Mouse (Mus musculus) hindbrain, embryonic 15.5 days (tissue): ENCODE measurements around the gene Arid1a. TPM values are rescaled to one million over a fixed set of nuclear protein-coding genes. Genes with fewer than 3 reads are reported as not detected.

Experiments used
- ATAC-seq: fragments of 200-750 bp; cut with Nextera tagmentation; 2 replicates; pipeline ENCODE4 v1.8.0; 2017; ENCODE audit warnings: low read depth, moderate number of reproducible peaks, moderate TSS enrichment; ENCODE audit not compliant: low FRiP score
- H3K27ac ChIP-seq: fragments of 300-500 bp; sonication (generic); replicated peaks from 2 replicates; pipeline ENCODE4 v1.5.1; 2015; ENCODE audit warnings: mild to moderate bottlenecking, inconsistent platforms
- H3K27me3 ChIP-seq: fragments of 300-500 bp; sonication (generic); 2 replicates; pipeline ENCODE4 v1.6.1; 2015; ENCODE audit warnings: control low read depth, inconsistent platforms
- H3K36me3 ChIP-seq: fragments of 300-500 bp; sonication (generic); 2 replicates; pipeline ENCODE4 v1.6.1; 2015; ENCODE audit warnings: control low read depth, inconsistent platforms
- H3K4me1 ChIP-seq: fragments of 300-500 bp; sonication (generic); replicated peaks from 2 replicates; pipeline ENCODE4 v1.6.1; 2015; ENCODE audit warnings: control low read depth, inconsistent platforms
- H3K4me2 ChIP-seq: fragments of 300-500 bp; sonication (generic); 2 replicates; pipeline ENCODE4 v1.6.1; 2015; ENCODE audit warnings: moderate library complexity, mild to moderate bottlenecking, inconsistent platforms
- H3K4me3 ChIP-seq: fragments of 300-500 bp; sonication (generic); 2 replicates; pipeline ENCODE4 v1.5.1; 2015; ENCODE audit warnings: mild to moderate bottlenecking, inconsistent platforms
- H3K9ac ChIP-seq: fragments of 300-500 bp; sonication (generic); 2 replicates; pipeline ENCODE4 v1.6.1; 2015; ENCODE audit warnings: inconsistent platforms
- H3K9me3 ChIP-seq: fragments of 300-500 bp; sonication (generic); 2 replicates; pipeline ENCODE4 v1.6.1; 2016; ENCODE audit warnings: control low read depth, inconsistent platforms
- WGBS: fragments of 180-500 bp; shearing (Covaris S2); methylation state at CpG from one replicate; pipeline ENCODE4 v1.1.7; 2015; 5-methylcytosine and 5-hydroxymethylcytosine counted together
- polyA plus RNA-seq: library from polyadenylated mRNA; unstranded; fragments of >200 nt; fragmentation: Nextera tagmentation; extraction: Ambion mirVana; gene quantifications from 2 replicates; pipeline ENCODE4 v1.2.1, GENCODE M21; 2015

Gene Arid1a
- polyA plus RNA-seq, 1 experiment from 2014 or later = 30.0 TPM

GRCm38 (mm10) chr4:133728256-133728655 is 28.3 kb downstream of the Arid1a start:
- Histone ChIP-seq H3K4me3 (no peak overlapping the region), H3K36me3 (no peaks in the 10 kb centered on the region), H3K4me1 (peaks cover 80% of the 10 kb centered on the region), H3K27ac (peak overlapping the region; percentile 82), H3K9me3 (no peaks in the 10 kb centered on the region), H3K27me3 (no peaks in the 10 kb centered on the region), H3K4me2 (0 out of 2 replicates have a peak overlapping the region, but pooled peaks have one; percentile 47), H3K9ac (no peak overlapping the region)
- no peak for ATAC-seq
- WGBS = 36% methylated on average over 9 of the region's 9 CpGs

- H3K4me3 ChIP-seq = no peak overlapping the region
- H3K27me3 ChIP-seq = no peaks in the 10 kb centered on the region
- peaks cover 19% of the 10 kb centered on the region for H3K36me3 ChIP-seq
- no peak overlapping the region for H3K27ac ChIP-seq
- ATAC-seq = no peak
- 53% methylated on average over 2 of the region's 2 CpGs for WGBS
- H3K4me2 ChIP-seq = no peak overlapping the region
- H3K9ac ChIP-seq = no peak overlapping the region
- H3K9me3 ChIP-seq = no peaks in the 10 kb centered on the region
- peaks cover 56% of the 10 kb centered on the region for H3K4me1 ChIP-seq
Measured at GRCm38 (mm10) chr4:133725706-133726105, 30.9 kb downstream of the Arid1a start.

- 95% methylated on average over 3 of the region's 3 CpGs for WGBS
- no peak overlapping the region for H3K4me3 ChIP-seq
- H3K9me3 ChIP-seq = no peaks in the 10 kb centered on the region
- peaks cover 60% of the 10 kb centered on the region for H3K36me3 ChIP-seq
- no peak overlapping the region for H3K4me2 ChIP-seq
- H3K4me1 ChIP-seq = peaks cover 5% of the 10 kb centered on the region; the same call in 1 of the 2 replicates
- no peak overlapping the region for H3K9ac ChIP-seq
- H3K27ac ChIP-seq = no peak overlapping the region
- H3K27me3 ChIP-seq = no peaks in the 10 kb centered on the region
- no peak for ATAC-seq
Measured at GRCm38 (mm10) chr4:133719791-133720190, 36.8 kb downstream of the Arid1a start.

- H3K27me3 ChIP-seq = no peaks in the 10 kb centered on the region
- H3K9ac ChIP-seq = no peak overlapping the region
- no peak overlapping the region for H3K27ac ChIP-seq
- H3K4me1 ChIP-seq = peaks cover 12% of the 10 kb centered on the region
- H3K4me3 ChIP-seq = no peak overlapping the region
- H3K36me3 ChIP-seq = peaks cover 29% of the 10 kb centered on the region; the same call in 1 of the 2 replicates
- H3K4me2 ChIP-seq = no peak overlapping the region
- H3K9me3 ChIP-seq = no peaks in the 10 kb centered on the region
- WGBS = 90% methylated on average over 5 of the region's 5 CpGs
- no peak for ATAC-seq
Measured at GRCm38 (mm10) chr4:133712755-133713154, 43.8 kb downstream of the Arid1a start.

- 78% methylated on average over 6 of the region's 6 CpGs for WGBS
- Histone ChIP-seq H3K4me3 (no peak overlapping the region), H3K27ac (no peak overlapping the region), H3K4me1 (peaks cover 20% of the 10 kb centered on the region), H3K9me3 (no peaks in the 10 kb centered on the region), H3K9ac (no peak overlapping the region), H3K27me3 (no peaks in the 10 kb centered on the region), H3K4me2 (no peak overlapping the region), H3K36me3 (peaks cover 20% of the 10 kb centered on the region; the same call in 1 of the 2 replicates)
- no peak for ATAC-seq
Measured at GRCm38 (mm10) chr4:133711307-133712076, 45.1 kb downstream of the Arid1a start.

GRCm38 (mm10) chr4:133709395-133709794 is 47.2 kb downstream of the Arid1a start:
- Histone ChIP-seq H3K4me2 (no peak overlapping the region), H3K27me3 (no peaks in the 10 kb centered on the region), H3K9me3 (no peaks in the 10 kb centered on the region), H3K9ac (no peak overlapping the region), H3K36me3 (peaks cover 20% of the 10 kb centered on the region; the same call in 1 of the 2 replicates), H3K4me1 (peaks cover 24% of the 10 kb centered on the region), H3K27ac (no peak overlapping the region), H3K4me3 (no peak overlapping the region)
- no peak for ATAC-seq
- WGBS = 38% methylated on average over 2 of the region's 2 CpGs

- H3K4me2 ChIP-seq = no peak overlapping the region
- H3K27me3 ChIP-seq = no peaks in the 10 kb centered on the region
- WGBS = 28% methylated on average over 1 of the region's 1 CpGs
- H3K9me3 ChIP-seq = no peaks in the 10 kb centered on the region
- H3K9ac ChIP-seq = no peak overlapping the region
- peaks cover 24% of the 10 kb centered on the region for H3K4me1 ChIP-seq
- H3K4me3 ChIP-seq = no peak overlapping the region
- no peak for ATAC-seq
- H3K27ac ChIP-seq = 0 out of 2 replicates have a peak overlapping the region, but pooled peaks have one; percentile 43
- H3K36me3 ChIP-seq = peaks cover 11% of the 10 kb centered on the region; the same call in 1 of the 2 replicates
Measured at GRCm38 (mm10) chr4:133707464-133707863, 49.1 kb downstream of the Arid1a start.

- Histone ChIP-seq H3K27me3 (no peaks in the 10 kb centered on the region), H3K9ac (no peak overlapping the region), H3K4me2 (no peak overlapping the region), H3K4me1 (peaks cover 24% of the 10 kb centered on the region), H3K36me3 (peaks cover 11% of the 10 kb centered on the region; the same call in 1 of the 2 replicates), H3K27ac (peak overlapping the region; percentile 43; the same call in 1 of the 2 replicates), H3K4me3 (no peak overlapping the region), H3K9me3 (no peaks in the 10 kb centered on the region)
- ATAC-seq = no peak
- 74% methylated on average over 8 of the region's 8 CpGs for WGBS
Measured at GRCm38 (mm10) chr4:133706956-133707355, 49.6 kb downstream of the Arid1a start.

GRCm38 (mm10) chr4:133705062-133705461 is 51.5 kb downstream of the Arid1a start:
- Histone ChIP-seq H3K9me3 (no peaks in the 10 kb centered on the region), H3K4me2 (no peak overlapping the region), H3K4me1 (peaks cover 30% of the 10 kb centered on the region), H3K27me3 (no peaks in the 10 kb centered on the region), H3K27ac (no peak overlapping the region), H3K9ac (no peak overlapping the region), H3K36me3 (0 out of 2 replicates have a peak, but pooled peaks cover 7% of the 10 kb centered on the region), H3K4me3 (no peak overlapping the region)
- 90% methylated on average over 4 of the region's 4 CpGs for WGBS
- ATAC-seq = no peak

GRCm38 (mm10) chr4:133700905-133701368 is 55.6 kb downstream of the Arid1a start:
- 0 out of 2 replicates have a peak, but pooled peaks have one; percentile 27 for ATAC-seq
- H3K36me3 ChIP-seq = peaks cover under 1% of the 10 kb centered on the region; the same call in 1 of the 2 replicates
- H3K27me3 ChIP-seq = no peaks in the 10 kb centered on the region
- H3K4me3 ChIP-seq = no peak overlapping the region
- H3K4me1 ChIP-seq = peaks cover 10% of the 10 kb centered on the region
- peak overlapping the region; percentile 6; the same call in 1 of the 2 replicates for H3K27ac ChIP-seq
- no peak overlapping the region for H3K4me2 ChIP-seq
- H3K9ac ChIP-seq = no peak overlapping the region
- no peaks in the 10 kb centered on the region for H3K9me3 ChIP-seq
- 54% methylated on average over 11 of the region's 11 CpGs for WGBS

GRCm38 (mm10) chr4:133695363-133695762 is 61.2 kb downstream of the Arid1a start:
- Histone ChIP-seq H3K27me3 (no peaks in the 10 kb centered on the region), H3K4me3 (no peak overlapping the region), H3K9me3 (no peaks in the 10 kb centered on the region), H3K4me2 (no peak overlapping the region), H3K27ac (no peak overlapping the region), H3K9ac (no peak overlapping the region), H3K4me1 (no peaks in the 10 kb centered on the region; the same call in 1 of the 2 replicates), H3K36me3 (peaks cover 55% of the 10 kb centered on the region)
- 76% methylated on average over 3 of the region's 3 CpGs for WGBS
- no peak for ATAC-seq

- Histone ChIP-seq H3K36me3 (peaks cover 98% of the 10 kb centered on the region), H3K27me3 (no peaks in the 10 kb centered on the region), H3K4me1 (peaks cover 7% of the 10 kb centered on the region; the same call in 1 of the 2 replicates), H3K9ac (no peak overlapping the region), H3K4me3 (no peak overlapping the region), H3K9me3 (no peaks in the 10 kb centered on the region), H3K4me2 (no peak overlapping the region), H3K27ac (0 out of 2 replicates have a peak overlapping the region, but pooled peaks have one; percentile 17)
- WGBS = 31% methylated on average over 5 of the region's 5 CpGs
- ATAC-seq = no peak
Measured at GRCm38 (mm10) chr4:133690252-133690651, 66.3 kb downstream of the Arid1a start.
